Mouse (Mus musculus) lung, postnatal 0 days (tissue): ENCODE measurements around the gene Grk5.

Source experiments
- CTCF ChIP-seq: IDR thresholded peaks from 2 replicates; pipeline ENCODE4 v1.5.1; 2016; ENCODE audit warnings: antibody characterized with exemption, mild to moderate bottlenecking
- EP300 ChIP-seq: IDR thresholded peaks from 2 replicates; pipeline ENCODE4 v1.6.1; 2016; ENCODE audit warnings: antibody characterized with exemption, mild to moderate bottlenecking, control low read depth

DNA sequence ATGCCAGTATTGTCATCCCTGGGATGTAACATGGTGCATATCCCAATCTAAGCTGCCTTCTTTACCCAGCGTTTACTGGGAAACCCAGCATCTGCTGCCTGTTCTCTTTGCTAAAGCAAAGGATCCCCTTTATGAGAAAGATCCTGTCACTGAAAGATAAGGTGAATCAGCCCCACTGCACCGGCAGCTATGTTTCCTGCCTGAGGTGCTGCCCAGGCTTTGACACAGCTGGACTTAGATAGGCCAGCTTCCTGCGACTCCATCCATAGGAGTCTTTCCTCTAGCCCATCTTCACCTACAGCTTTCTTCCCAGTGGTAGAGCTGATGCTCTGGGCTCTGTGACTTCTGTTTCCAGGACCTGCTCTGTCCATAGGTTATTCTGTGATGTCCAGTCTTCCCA, 189.1 kb downstream of the Grk5 start:
- TF ChIP-seq CTCF (no peak), EP300 (no peak)
